In the genomic region with DNA sequence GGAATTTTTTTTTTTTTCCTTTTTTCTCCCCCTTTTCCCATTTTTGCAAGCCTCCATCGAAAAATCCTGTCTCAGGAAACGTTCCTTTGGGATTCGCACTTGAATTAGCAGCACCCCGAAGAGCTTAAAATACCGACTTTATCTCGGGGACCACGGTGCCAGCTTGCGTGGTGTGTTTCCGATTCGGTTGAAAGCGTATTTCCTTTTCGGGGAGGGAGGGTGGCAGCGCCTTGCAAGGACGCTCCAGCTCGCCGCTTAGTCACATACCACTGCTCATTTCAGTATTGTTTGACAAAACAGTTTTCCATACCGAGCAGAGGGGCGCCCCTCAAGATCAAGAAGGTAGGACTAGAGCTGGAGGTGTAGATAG, we compare ENCODE assay signal across 8 mouse cellular contexts. TPM values are rescaled to one million over a fixed set of nuclear protein-coding genes. Genes with fewer than 3 reads are reported as not detected.
DNase-seq lines count a peak whose midpoint lies in the region; ATAC-seq and TF ChIP-seq lines count a peak whose summit lies in the region.

No protein-coding gene starts in this region.

- peaks cover 0 to 27% of the 10 kb centered on the region in 2 experiments for H3K36me3 ChIP-seq in CH12.LX (replicated peaks in 1 of 2; ENCODE audit: control insufficient read depth in 1 of 2, insufficient read depth in 1 of 2, low read length in 1 of 2)
- H3K36me3 ChIP-seq in embryonic facial prominence, embryonic 13.5 days, result no peaks in the 10 kb centered on the region
- H3K36me3 ChIP-seq in lung, postnatal 0 days (ENCODE audit: insufficient read depth, low read length), result no peaks in the 10 kb centered on the region

- no peak for TF ChIP-seq RAD21 in CH12.LX (IDR thresholded peaks at IDR 0.05; ENCODE audit: low read depth, low read length)

- H3K4me2 ChIP-seq in CH12.LX (ENCODE audit: insufficient read depth, low read depth, poor library complexity, severe bottlenecking), result peak overlapping the region; percentile 70; the same call in 1 of the 2 replicates
- peak overlapping the region; percentile 64 for H3K4me2 ChIP-seq in embryonic facial prominence, embryonic 13.5 days
- peak overlapping the region; percentile 76 for H3K4me2 ChIP-seq in lung, postnatal 0 days (replicated peaks; ENCODE audit: low read depth, low read length)

- H3K27me3 ChIP-seq in CH12.LX (replicated peaks), result no peaks in the 10 kb centered on the region
- H3K27me3 ChIP-seq in embryonic facial prominence, embryonic 13.5 days, result peaks cover 18% of the 10 kb centered on the region
- H3K27me3 ChIP-seq in lung, postnatal 0 days (replicated peaks; ENCODE audit: insufficient read depth, low read length), result no peaks in the 10 kb centered on the region

- no peak for ATAC-seq in embryonic facial prominence, embryonic 13.5 days (ENCODE audit: insufficient number of reproducible peaks, insufficient read depth, low FRiP score, low TSS enrichment, low read depth)
- ATAC-seq in lung, postnatal 0 days, result no peak

- dilution Hi-C loops in CH12.LX (cut with MboI; ENCODE audit: extremely low pct_ligation_motif_present, extremely low pct_unique_long_range_greater_than_20kb, low sequenced_read_pairs), result no loop called here

- TF ChIP-seq EP300 in CH12.LX (IDR thresholded peaks at IDR 0.05; ENCODE audit: low read length), result no peak
- peak; percentile 31; the same call in 1 of the 2 replicates for TF ChIP-seq EP300 in lung, postnatal 0 days (IDR thresholded peaks at IDR 0.05)

- WGBS in embryonic facial prominence, embryonic 13.5 days, result under 1% methylated on average over 18 of the region's 18 CpGs
- under 1% methylated on average over 18 of the region's 18 CpGs for WGBS in lung, postnatal 0 days

- intact Hi-C loops in heart, postnatal 14 days (cut with DNase I), result loop anchor here (2.0 to 5.0 kb wide), 6 partner anchors 20 to 330 kb away; partner anchors contain the start of genes AC170998.1 and Brpf3

- peaks cover 28% of the 10 kb centered on the region; the same call in 1 of the 2 replicates for H3K79me2 ChIP-seq in CH12.LX (replicated peaks; ENCODE audit: control insufficient read depth, extremely low read depth, insufficient read depth, poor library complexity, severe bottlenecking)

- TF ChIP-seq CTCF in CH12.LX (conservative IDR thresholded peaks at IDR 0.05 in 1 of 2, IDR thresholded peaks at IDR 0.05 in 1 of 2; ENCODE audit: low read depth in 2 of 2, low read length in 2 of 2), result no peak
- TF ChIP-seq CTCF in layer of hippocampus, adult 2 months (conservative IDR thresholded peaks at IDR 0.05), result no peak
- no peak for TF ChIP-seq CTCF in lung, postnatal 0 days (IDR thresholded peaks at IDR 0.05)

- peaks cover 3 to 43% of the 10 kb centered on the region in 2 experiments for H3K4me1 ChIP-seq in CH12.LX (ENCODE audit: control insufficient read depth in 1 of 2, insufficient read depth in 2 of 2)
- peaks cover 37% of the 10 kb centered on the region for H3K4me1 ChIP-seq in embryonic facial prominence, embryonic 13.5 days
- H3K4me1 ChIP-seq in lung, postnatal 0 days (ENCODE audit: insufficient read depth, low read depth, low read length), result peaks cover 28% of the 10 kb centered on the region

- in situ Hi-C loops in CH12.LX (cut with MboI; ENCODE audit: low pct_ligation_motif_present, low pct_unique_long_range_greater_than_20kb, low sequenced_read_pairs), result loop anchor here (10.0 kb wide), 1 partner anchor 202 kb away; no protein-coding TSS in a partner anchor

- no peaks in the 10 kb centered on the region for H3K9me3 ChIP-seq in CH12.LX (replicated peaks; ENCODE audit: low read length)
- H3K9me3 ChIP-seq in embryonic facial prominence, embryonic 13.5 days, result no peaks in the 10 kb centered on the region
- H3K9me3 ChIP-seq in lung, postnatal 0 days (ENCODE audit: low read length), result no peaks in the 10 kb centered on the region

- H3K9ac ChIP-seq in CH12.LX (ENCODE audit: insufficient read depth, low read depth), result peak overlapping the region; percentile 90
- peak overlapping the region; percentile 97 for H3K9ac ChIP-seq in embryonic facial prominence, embryonic 13.5 days
- peak overlapping the region; percentile 96 for H3K9ac ChIP-seq in lung, postnatal 0 days (replicated peaks; ENCODE audit: low read depth)

- TF ChIP-seq POLR2A in CH12.LX (IDR thresholded peaks at IDR 0.05; ENCODE audit: low read depth, low read length), result no peak

- peak; percentile 70 for DNase-seq in CH12.LX (ENCODE audit: extremely low read depth)
- peak; percentile 82 for DNase-seq in adrenal gland, adult 2 months
- peak; percentile 50 to 52 for DNase-seq in heart, postnatal 14 days
- DNase-seq in layer of hippocampus, adult 2 months (ENCODE audit: low spot score in 2 of 2), result peak in 1 of 2 experiments; percentile 35
- DNase-seq in lung, postnatal 0 days (ENCODE audit: low spot score), result peak; percentile 69
- peak; percentile 35 for DNase-seq in right cerebral cortex, postnatal 4 days
- DNase-seq in ovary, postnatal 10 days (ENCODE audit: low spot score), result no peak

- H3K27ac ChIP-seq in CH12.LX (ENCODE audit: insufficient read depth, low read depth), result no peak overlapping the region
- peak overlapping the region; percentile 97 for H3K27ac ChIP-seq in embryonic facial prominence, embryonic 13.5 days
- H3K27ac ChIP-seq in layer of hippocampus, adult 2 months, result peak overlapping the region; percentile 96
- H3K27ac ChIP-seq in lung, postnatal 0 days (ENCODE audit: low read length), result peak overlapping the region; percentile 96

- peak overlapping the region; percentile 86 to 100 (median 99) for H3K4me3 ChIP-seq in CH12.LX (replicated peaks in 1 of 3; ENCODE audit: low read depth in 2 of 3, low read length in 2 of 3, poor library complexity in 1 of 3)
- H3K4me3 ChIP-seq in embryonic facial prominence, embryonic 13.5 days, result peak overlapping the region; percentile 99
- H3K4me3 ChIP-seq in layer of hippocampus, adult 2 months, result peak overlapping the region; percentile 97
- H3K4me3 ChIP-seq in lung, postnatal 0 days (ENCODE audit: low read depth, low read length), result peak overlapping the region; percentile 96

TF ChIP-seq in CH12.LX, 34 proteins besides CTCF, POLR2A, EP300 and RAD21:
- TF ChIP-seq SIN3A (IDR thresholded peaks at IDR 0.05; ENCODE audit: low read length) (0 out of 2 replicates have a peak, but pooled peaks have one; percentile 23), NRF1 (IDR thresholded peaks at IDR 0.05; ENCODE audit: low read depth, low read length) (no peak)
TF ChIP-seq in CH12.LX: peak in this region for 1.

RNA-seq across cellular contexts. Expression of gene Mapk14, which starts 1.2 kb away (rescaled TPM):
- 27.1 and 27.6 TPM in 2 replicates for total RNA-seq in CH12.LX (2012; rRNA removed)
- total RNA-seq in CH12.LX (2014; rRNA removed), result 21.0 and 22.6 TPM in 2 replicates
- 59.8 and 69.5 TPM in 2 replicates for polyA plus RNA-seq in CH12.LX (2012; ENCODE audit: insufficient read length, low read depth)
- total RNA-seq in adrenal gland, adult 2 months (2021), result 10 to 100 TPM; 74.4 to 85.2 TPM
- 52.9 and 65.3 TPM in 2 replicates for polyA plus RNA-seq in adrenal gland, adult 2 months (2012; rRNA removed)
- 41.6 and 42.5 TPM in 2 replicates for polyA plus RNA-seq in embryonic facial prominence, embryonic 13.5 days (2015; fragmentation: Nextera tagmentation; extraction: Ambion mirVana)
- 10 to 100 TPM; 51.2 to 51.4 TPM for total RNA-seq in heart, postnatal 14 days (2021)
- total RNA-seq in layer of hippocampus, adult 2 months (2021), result 10 to 100 TPM; 70.6 to 82.7 TPM
- 31.9 and 34.0 TPM in 2 replicates for polyA plus RNA-seq in lung, postnatal 0 days (2015; fragmentation: Nextera tagmentation; extraction: Ambion mirVana)

RNA-seq across cellular contexts. Expression of gene Slc26a8, which starts 2.3 kb away (rescaled TPM):
- total RNA-seq in CH12.LX (2012; rRNA removed) (not detected in 2 replicates), CH12.LX (2014; rRNA removed) (not detected in 2 replicates)
- polyA plus RNA-seq in CH12.LX (2012; ENCODE audit: insufficient read length, low read depth), result 0.11 and 0.44 TPM in 2 replicates
- total RNA-seq in adrenal gland, adult 2 months (2021), result 1 to 10 TPM; 1.2 to 1.3 TPM
- polyA plus RNA-seq in adrenal gland, adult 2 months (2012; rRNA removed), result 1.1 TPM in 2 replicates
- 0.43 and 0.46 TPM in 2 replicates for polyA plus RNA-seq in embryonic facial prominence, embryonic 13.5 days (2015; fragmentation: Nextera tagmentation; extraction: Ambion mirVana)
- total RNA-seq in heart, postnatal 14 days (2021), result under 1 TPM; 0.59 to 0.62 TPM
- 1 to 10 TPM; 6.3 to 6.9 TPM for total RNA-seq in layer of hippocampus, adult 2 months (2021)
- polyA plus RNA-seq in lung, postnatal 0 days (2015; fragmentation: Nextera tagmentation; extraction: Ambion mirVana), result 0.60 and 0.68 TPM in 2 replicates

RNA-seq across cellular contexts. Expression of gene AC170998.1, which starts 33.6 kb away (rescaled TPM):
- total RNA-seq in CH12.LX (2012; rRNA removed) (0.38 TPM in 1 of 2 replicates, not detected in the other), CH12.LX (2014; rRNA removed) (not detected in 2 replicates)
- 0.50 TPM in 1 of 2 replicates, not detected in the other for polyA plus RNA-seq in CH12.LX (2012; ENCODE audit: insufficient read length, low read depth)
- total RNA-seq in adrenal gland, adult 2 months (2021), result 1 to 10 TPM in 1 of 2 experiments, not detected in 1; 1.7 TPM
- 0.31 and 0.40 TPM in 2 replicates for polyA plus RNA-seq in adrenal gland, adult 2 months (2012; rRNA removed)
- polyA plus RNA-seq in embryonic facial prominence, embryonic 13.5 days (2015; fragmentation: Nextera tagmentation; extraction: Ambion mirVana), result 4.1 and 5.3 TPM in 2 replicates
- 1 to 10 TPM in 1 of 2 experiments, under 1 TPM in 1; 0.98 to 1.4 TPM for total RNA-seq in heart, postnatal 14 days (2021)
- 1 to 10 TPM; 2.7 to 5.5 TPM for total RNA-seq in layer of hippocampus, adult 2 months (2021)
- polyA plus RNA-seq in lung, postnatal 0 days (2015; fragmentation: Nextera tagmentation; extraction: Ambion mirVana), result 2.0 and 2.4 TPM in 2 replicates
